Mouse (Mus musculus) stomach, embryonic 15.5 days (tissue): ENCODE results near the gene Eef1akmt3. TPM values are rescaled to one million over a fixed set of nuclear protein-coding genes. Genes with fewer than 3 reads are reported as not detected.

Source experiments
- ATAC-seq: fragments of 200-750 bp; cut with Nextera tagmentation; 2 replicates; pipeline ENCODE4 v1.8.0; 2017; ENCODE audit warnings: low read depth, moderate number of reproducible peaks, moderate TSS enrichment; ENCODE audit not compliant: insufficient read depth, low FRiP score
- H3K27ac ChIP-seq: fragments of 300-500 bp; sonication (generic); 2 replicates; pipeline ENCODE4 v1.5.1; 2015; ENCODE audit warnings: mild to moderate bottlenecking, inconsistent platforms
- H3K27me3 ChIP-seq: fragments of 300-500 bp; sonication (generic); replicated peaks from 2 replicates; pipeline ENCODE4 v1.6.1; 2015; ENCODE audit warnings: inconsistent platforms
- H3K36me3 ChIP-seq: fragments of 300-500 bp; sonication (generic); 2 replicates; pipeline ENCODE4 v1.6.1; 2015; ENCODE audit warnings: inconsistent platforms
- H3K4me1 ChIP-seq: fragments of 300-500 bp; sonication (generic); 2 replicates; pipeline ENCODE4 v1.6.1; 2015; ENCODE audit warnings: inconsistent platforms
- H3K4me2 ChIP-seq: fragments of 300-500 bp; sonication (generic); 2 replicates; pipeline ENCODE4 v1.6.1; 2015; ENCODE audit warnings: mild to moderate bottlenecking, inconsistent platforms
- H3K4me3 ChIP-seq: fragments of 300-500 bp; sonication (generic); replicated peaks from 2 replicates; pipeline ENCODE4 v1.5.1; 2015; ENCODE audit warnings: inconsistent platforms
- H3K9ac ChIP-seq: fragments of 300-500 bp; sonication (generic); 2 replicates; pipeline ENCODE4 v1.6.1; 2015; ENCODE audit warnings: inconsistent platforms
- H3K9me3 ChIP-seq: fragments of 300-500 bp; sonication (generic); 2 replicates; pipeline ENCODE4 v1.6.1; 2016; ENCODE audit warnings: inconsistent platforms
- WGBS: fragments of 180-500 bp; shearing (Covaris S2); methylation state at CpG from one replicate; pipeline ENCODE4 v1.1.7; 2015; 5-methylcytosine and 5-hydroxymethylcytosine counted together
- polyA plus RNA-seq: library from polyadenylated mRNA; unstranded; fragments of >200 nt; fragmentation: Nextera tagmentation; extraction: Ambion mirVana; gene quantifications from 2 replicates; pipeline ENCODE4 v1.2.1, GENCODE M21; 2015

Eef1akmt3 gene
- polyA plus RNA-seq = 1.1 and 1.5 TPM in 2 replicates

- Histone ChIP-seq H3K9me3 (no peaks in the 10 kb centered on the region), H3K4me3 (peak within 1 kb of the TSS; percentile 96), H3K27me3 (no peaks in the 10 kb centered on the region), H3K4me1 (0 out of 2 replicates have a peak, but pooled peaks cover 6% of the 10 kb centered on the region), H3K4me2 (peak within 1 kb of the TSS; percentile 97), H3K9ac (peak within 1 kb of the TSS; percentile 63), H3K27ac (peak within 1 kb of the TSS; percentile 88), H3K36me3 (peaks cover 9% of the 10 kb centered on the region)
- peak; percentile 61 for ATAC-seq
- WGBS = 0% methylated on average over 27 of the region's 28 CpGs
These were observed at the start of gene Eef1akmt3, which contains the start of gene Mettl1 for GRCm38 (mm10) chr10:127041274-127041766. Gene Eef1akmt3, minus strand, starts transcription at chr10:127041513. Gene Mettl1, plus strand, starts transcription at chr10:127041414.

GRCm38 (mm10) chr10:127090560-127091411, 49.5 kb upstream of the Eef1akmt3 start:
- H3K4me2 ChIP-seq = peak overlapping the region; percentile 49
- peaks cover 15% of the 10 kb centered on the region for H3K4me1 ChIP-seq
- peak overlapping the region; percentile 28 for H3K4me3 ChIP-seq
- peaks cover 56% of the 10 kb centered on the region for H3K27me3 ChIP-seq
- 0 out of 2 replicates have a peak, but pooled peaks cover 3% of the 10 kb centered on the region for H3K36me3 ChIP-seq
- no peak overlapping the region for H3K27ac ChIP-seq
- no peaks in the 10 kb centered on the region for H3K9me3 ChIP-seq
- 14% methylated on average over 57 of the region's 57 CpGs for WGBS
- ATAC-seq = no peak
- no peak overlapping the region for H3K9ac ChIP-seq

GRCm38 (mm10) chr10:127085633-127086032, 44.3 kb upstream of the Eef1akmt3 start:
- WGBS = 63% methylated on average over 6 of the region's 6 CpGs
- Histone ChIP-seq H3K9me3 (no peaks in the 10 kb centered on the region), H3K4me2 (no peak overlapping the region), H3K27me3 (peaks cover 56% of the 10 kb centered on the region), H3K36me3 (no peaks in the 10 kb centered on the region), H3K4me3 (no peak overlapping the region), H3K4me1 (peaks cover 21% of the 10 kb centered on the region), H3K9ac (no peak overlapping the region), H3K27ac (no peak overlapping the region)
- no peak for ATAC-seq

GRCm38 (mm10) chr10:127085052-127085451, 43.7 kb upstream of the Eef1akmt3 start:
- Histone ChIP-seq H3K9me3 (no peaks in the 10 kb centered on the region), H3K27ac (no peak overlapping the region), H3K36me3 (no peaks in the 10 kb centered on the region), H3K4me3 (no peak overlapping the region), H3K4me2 (no peak overlapping the region), H3K9ac (no peak overlapping the region), H3K4me1 (peaks cover 26% of the 10 kb centered on the region), H3K27me3 (peaks cover 56% of the 10 kb centered on the region)
- WGBS = 80% methylated on average over 9 of the region's 9 CpGs
- no peak for ATAC-seq

- Histone ChIP-seq H3K4me2 (no peak overlapping the region), H3K27ac (no peak overlapping the region), H3K27me3 (peaks cover 56% of the 10 kb centered on the region), H3K9me3 (no peaks in the 10 kb centered on the region), H3K4me3 (no peak overlapping the region), H3K36me3 (no peaks in the 10 kb centered on the region), H3K4me1 (peaks cover 38% of the 10 kb centered on the region), H3K9ac (no peak overlapping the region)
- no peak for ATAC-seq
- WGBS = 49% methylated on average over 5 of the region's 5 CpGs
These were observed 42.6 kb upstream of the Eef1akmt3 start for GRCm38 (mm10) chr10:127083915-127084306.

GRCm38 (mm10) chr10:127083292-127083914, 42.1 kb upstream of the Eef1akmt3 start:
- no peak overlapping the region for H3K9ac ChIP-seq
- H3K4me1 ChIP-seq = peaks cover 40% of the 10 kb centered on the region
- H3K9me3 ChIP-seq = no peaks in the 10 kb centered on the region
- no peak overlapping the region for H3K4me2 ChIP-seq
- no peaks in the 10 kb centered on the region for H3K36me3 ChIP-seq
- ATAC-seq = no peak
- H3K27me3 ChIP-seq = peaks cover 60% of the 10 kb centered on the region
- no peak overlapping the region for H3K27ac ChIP-seq
- no peak overlapping the region for H3K4me3 ChIP-seq
- 35% methylated on average over 8 of the region's 8 CpGs for WGBS

GRCm38 (mm10) chr10:127081996-127082620, 40.8 kb upstream of the Eef1akmt3 start:
- Histone ChIP-seq H3K36me3 (no peaks in the 10 kb centered on the region), H3K4me3 (no peak overlapping the region), H3K9ac (no peak overlapping the region), H3K4me2 (peak overlapping the region; percentile 50; the same call in 1 of the 2 replicates), H3K27me3 (peaks cover 60% of the 10 kb centered on the region), H3K27ac (no peak overlapping the region), H3K4me1 (peaks cover 47% of the 10 kb centered on the region), H3K9me3 (no peaks in the 10 kb centered on the region)
- 26% methylated on average over 8 of the region's 8 CpGs for WGBS
- ATAC-seq = no peak

- no peak for ATAC-seq
- H3K4me1 ChIP-seq = peaks cover 47% of the 10 kb centered on the region
- peak overlapping the region; percentile 50 for H3K4me2 ChIP-seq
- H3K36me3 ChIP-seq = no peaks in the 10 kb centered on the region
- no peak overlapping the region for H3K27ac ChIP-seq
- H3K9me3 ChIP-seq = no peaks in the 10 kb centered on the region
- 9% methylated on average over 48 of the region's 48 CpGs for WGBS
- H3K9ac ChIP-seq = no peak overlapping the region
- H3K4me3 ChIP-seq = peak overlapping the region; percentile 24
- H3K27me3 ChIP-seq = peaks cover 64% of the 10 kb centered on the region
These were observed 39.8 kb upstream of the Eef1akmt3 start for GRCm38 (mm10) chr10:127080901-127081780.

- H3K27ac ChIP-seq = no peak overlapping the region
- H3K4me2 ChIP-seq = peak overlapping the region; percentile 93
- H3K27me3 ChIP-seq = peaks cover 73% of the 10 kb centered on the region
- 7% methylated on average over 64 of the region's 70 CpGs for WGBS
- H3K36me3 ChIP-seq = no peaks in the 10 kb centered on the region
- peaks cover 47% of the 10 kb centered on the region for H3K4me1 ChIP-seq
- H3K9me3 ChIP-seq = no peaks in the 10 kb centered on the region
- no peak for ATAC-seq
- peak overlapping the region; percentile 50 for H3K4me3 ChIP-seq
- peak overlapping the region; percentile 13; the same call in 1 of the 2 replicates for H3K9ac ChIP-seq
These were observed 38.5 kb upstream of the Eef1akmt3 start for GRCm38 (mm10) chr10:127079665-127080391.

- H3K36me3 ChIP-seq = no peaks in the 10 kb centered on the region
- H3K9ac ChIP-seq = peak overlapping the region; percentile 13; the same call in 1 of the 2 replicates
- 0% methylated on average over 26 of the region's 49 CpGs for WGBS
- H3K4me1 ChIP-seq = peaks cover 47% of the 10 kb centered on the region
- no peak; the same call in 1 of the 2 replicates for ATAC-seq
- no peaks in the 10 kb centered on the region for H3K9me3 ChIP-seq
- peak overlapping the region; percentile 93 for H3K4me2 ChIP-seq
- no peak overlapping the region for H3K27ac ChIP-seq
- peaks cover 69% of the 10 kb centered on the region for H3K27me3 ChIP-seq
- peak overlapping the region; percentile 50 for H3K4me3 ChIP-seq
These were observed 37.6 kb upstream of the Eef1akmt3 start for GRCm38 (mm10) chr10:127078677-127079575.
